Mouse (Mus musculus) bone marrow macrophage, adult 2 months (primary cell): ENCODE data around the gene Nek7.

ENCODE experiments used
- CTCF ChIP-seq: IDR thresholded peaks from 2 replicates; pipeline ENCODE4 v1.5.1; 2012; ENCODE audit warnings: low read depth, mild to moderate bottlenecking, low read length, moderate library complexity
- POLR2A ChIP-seq: IDR thresholded peaks from 2 replicates; pipeline ENCODE4 v1.6.1; 2012; ENCODE audit warnings: mild to moderate bottlenecking, low read depth, low read length, borderline replicate concordance

DNA sequence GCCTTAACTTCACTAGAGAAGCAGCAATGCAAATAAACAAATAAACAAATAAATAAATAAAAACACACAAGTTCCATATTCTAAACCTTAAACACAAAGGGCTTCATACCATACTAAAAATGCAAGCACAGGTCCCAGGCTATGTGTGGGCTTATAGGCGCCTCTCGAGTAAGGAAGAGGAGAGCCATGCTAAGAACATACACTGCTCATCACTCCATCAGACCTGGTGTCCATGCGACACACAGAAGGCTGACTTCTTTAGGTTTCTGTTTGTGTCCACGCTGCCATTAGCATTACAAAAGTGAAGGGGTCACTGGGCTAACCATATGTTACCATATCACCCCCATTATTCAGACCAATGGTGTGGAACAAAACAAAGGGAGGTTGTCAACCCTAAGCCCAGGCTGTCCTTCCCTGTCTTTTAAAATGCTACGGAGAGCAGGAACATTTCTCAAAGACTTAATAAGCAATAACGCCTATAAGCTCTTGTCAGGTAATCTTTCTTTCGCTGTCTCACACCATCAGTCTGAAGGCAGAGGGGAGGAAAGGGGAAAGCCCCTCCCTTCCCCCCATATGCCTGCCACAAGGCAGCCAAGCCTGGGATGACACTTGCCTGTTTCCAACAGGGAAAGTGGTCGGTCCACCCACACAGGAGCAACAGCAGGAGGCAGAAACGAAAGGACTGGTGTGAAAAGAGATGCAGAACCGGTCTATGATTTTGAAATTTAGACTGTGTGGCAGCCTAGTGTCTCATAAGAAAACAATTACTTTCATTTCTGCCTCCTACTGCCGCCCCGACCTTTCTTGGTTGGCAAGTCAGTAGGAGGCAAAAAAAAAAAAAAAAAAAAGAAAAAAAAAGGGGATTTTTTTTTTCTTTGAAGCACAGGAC is 60.5 kb downstream of the Nek7 start:
- TF ChIP-seq CTCF (no peak), POLR2A (no peak)
